Mouse (Mus musculus) G1E-ER4 (cell line): ENCODE data around the gene Pdlim5. TPM values are rescaled to one million over a fixed set of nuclear protein-coding genes. Genes with fewer than 3 reads are reported as not detected.

Source experiments
- GATA1 ChIP-seq: IDR thresholded peaks from one replicate; pipeline ENCODE4 v1.8.0; 2012; ENCODE audit warnings: low read length, inconsistent platforms
- polyA plus RNA-seq: library from polyadenylated mRNA; stranded (reverse); fragments of >175 nt; gene quantifications from 2 replicates; pipeline ENCODE4 v1.2.3, GENCODE M21; 2012

Pdlim5 gene
- polyA plus RNA-seq, 1 experiment, result 30.8 TPM

GRCm38 (mm10) chr3:142252086-142252485 lies 143.4 kb downstream of the Pdlim5 start:
- TF ChIP-seq GATA1, result no peak

- no peak for TF ChIP-seq GATA1
Observed at GRCm38 (mm10) chr3:142249458-142249857, 146.0 kb downstream of the Pdlim5 start.

GRCm38 (mm10) chr3:142243263-142243662 lies 152.2 kb downstream of the Pdlim5 start:
- TF ChIP-seq GATA1, result no peak

DNA sequence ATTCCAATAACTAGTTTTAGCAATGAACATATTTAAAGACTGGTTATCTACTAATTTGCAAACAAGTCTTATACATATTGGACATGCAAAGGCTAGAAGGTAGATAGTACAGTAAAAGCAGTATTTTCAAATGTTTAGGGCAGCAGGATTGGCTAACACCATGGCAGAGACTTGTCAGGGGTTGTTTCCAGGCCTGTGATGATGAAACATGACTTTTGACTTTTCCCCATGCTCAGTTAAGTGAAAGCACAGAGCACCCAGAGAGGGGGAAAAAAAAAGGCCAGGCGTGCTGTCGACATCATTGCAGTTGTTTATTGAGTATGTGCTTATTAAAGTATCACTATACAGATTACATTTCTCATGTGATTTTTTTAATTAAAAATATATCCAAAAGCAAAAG lies 156.2 kb downstream of the Pdlim5 start:
- TF ChIP-seq GATA1, result no peak

- no peak for TF ChIP-seq GATA1
Observed at GRCm38 (mm10) chr3:142238260-142239046, 157.0 kb downstream of the Pdlim5 start.

GRCm38 (mm10) chr3:142237621-142238020 lies 157.9 kb downstream of the Pdlim5 start:
- no peak for TF ChIP-seq GATA1

- TF ChIP-seq GATA1, result no peak
Observed at GRCm38 (mm10) chr3:142233606-142234465, 161.7 kb downstream of the Pdlim5 start.

DNA sequence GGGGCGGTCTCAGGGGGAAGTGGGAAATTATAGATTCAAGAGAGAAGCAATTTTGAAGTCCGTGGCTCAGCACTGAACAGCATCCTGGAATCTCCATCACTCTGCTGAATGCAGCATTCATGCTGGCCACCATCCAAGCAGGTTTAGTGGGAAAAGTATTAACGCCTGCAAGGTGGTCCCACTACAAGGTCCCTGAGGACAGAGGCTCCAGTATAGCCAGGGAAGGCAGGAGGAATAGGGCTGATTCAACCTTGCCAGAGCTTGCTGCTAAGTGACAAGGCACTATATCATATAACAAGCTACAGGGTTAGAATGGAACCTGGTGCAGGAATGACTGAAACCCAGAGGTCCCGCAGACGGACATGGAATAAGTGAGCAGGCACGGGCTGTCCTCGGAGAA lies 166.8 kb downstream of the Pdlim5 start:
- TF ChIP-seq GATA1, result no peak

- TF ChIP-seq GATA1, result no peak
Observed at GRCm38 (mm10) chr3:142222471-142223103, 172.9 kb downstream of the Pdlim5 start.

GRCm38 (mm10) chr3:142219910-142220309 lies 175.6 kb downstream of the Pdlim5 start:
- no peak for TF ChIP-seq GATA1

- no peak for TF ChIP-seq GATA1
Observed at GRCm38 (mm10) chr3:142212821-142213220, 182.7 kb downstream of the Pdlim5 start.

DNA sequence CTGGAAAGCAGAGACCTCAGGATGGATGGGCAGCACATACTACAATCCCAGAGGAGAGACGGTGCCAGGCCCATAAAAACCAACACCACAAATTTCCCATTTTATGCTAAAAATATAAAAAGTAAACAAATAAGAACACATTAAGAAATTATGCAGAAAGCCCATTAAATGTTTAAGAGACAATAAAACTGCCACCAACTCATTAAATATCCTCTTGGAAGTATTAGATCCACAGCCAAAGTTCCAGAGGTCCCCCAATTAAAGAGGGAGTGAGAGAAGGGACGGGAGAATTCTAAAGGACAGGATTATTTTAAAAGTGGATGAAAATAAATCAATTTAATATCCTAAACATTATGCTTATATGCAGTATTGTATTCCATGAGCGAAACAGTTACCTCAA lies 183.3 kb downstream of the Pdlim5 start:
- no peak for TF ChIP-seq GATA1

- no peak for TF ChIP-seq GATA1
Observed at GRCm38 (mm10) chr3:142209981-142210380, 185.5 kb downstream of the Pdlim5 start.

- no peak for TF ChIP-seq GATA1
Observed at GRCm38 (mm10) chr3:142209057-142209456, 186.4 kb downstream of the Pdlim5 start.

- TF ChIP-seq GATA1, result no peak
Observed at GRCm38 (mm10) chr3:142207488-142207887, 188.0 kb downstream of the Pdlim5 start.

DNA sequence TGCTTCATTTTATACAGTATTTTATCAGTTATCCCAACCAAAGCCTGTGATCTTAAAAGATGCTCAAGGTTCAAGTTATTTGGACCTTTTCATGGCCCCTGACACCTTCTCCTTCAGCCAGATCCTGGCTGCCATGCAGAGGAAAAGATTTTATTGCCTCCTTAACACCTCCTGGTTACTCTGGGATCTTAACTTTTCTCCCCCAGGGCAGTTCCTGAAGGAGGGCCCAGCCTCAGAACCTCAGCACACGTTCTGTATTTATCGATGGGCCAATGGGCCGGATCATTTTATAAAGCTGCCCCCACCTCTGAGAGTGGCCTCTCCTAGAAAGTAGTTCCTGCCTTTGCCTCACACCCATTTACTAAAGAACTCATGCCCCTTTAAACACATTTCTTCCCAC lies 189.2 kb downstream of the Pdlim5 start:
- TF ChIP-seq GATA1, result no peak
